Mouse (Mus musculus): ENCODE measurements around the gene Rplp2. TPM values are rescaled to one million over a fixed set of nuclear protein-coding genes. Genes with fewer than 3 reads are reported as not detected.
"Not testable (repeated sequence)": the region's sequence is repeated elsewhere in the genome, so short reads cannot be mapped to it uniquely, and the experiment has no call there.

Rplp2 gene
- 705 and 779 TPM in 2 replicates for polyA plus RNA-seq (2012; rRNA removed)

DNA sequence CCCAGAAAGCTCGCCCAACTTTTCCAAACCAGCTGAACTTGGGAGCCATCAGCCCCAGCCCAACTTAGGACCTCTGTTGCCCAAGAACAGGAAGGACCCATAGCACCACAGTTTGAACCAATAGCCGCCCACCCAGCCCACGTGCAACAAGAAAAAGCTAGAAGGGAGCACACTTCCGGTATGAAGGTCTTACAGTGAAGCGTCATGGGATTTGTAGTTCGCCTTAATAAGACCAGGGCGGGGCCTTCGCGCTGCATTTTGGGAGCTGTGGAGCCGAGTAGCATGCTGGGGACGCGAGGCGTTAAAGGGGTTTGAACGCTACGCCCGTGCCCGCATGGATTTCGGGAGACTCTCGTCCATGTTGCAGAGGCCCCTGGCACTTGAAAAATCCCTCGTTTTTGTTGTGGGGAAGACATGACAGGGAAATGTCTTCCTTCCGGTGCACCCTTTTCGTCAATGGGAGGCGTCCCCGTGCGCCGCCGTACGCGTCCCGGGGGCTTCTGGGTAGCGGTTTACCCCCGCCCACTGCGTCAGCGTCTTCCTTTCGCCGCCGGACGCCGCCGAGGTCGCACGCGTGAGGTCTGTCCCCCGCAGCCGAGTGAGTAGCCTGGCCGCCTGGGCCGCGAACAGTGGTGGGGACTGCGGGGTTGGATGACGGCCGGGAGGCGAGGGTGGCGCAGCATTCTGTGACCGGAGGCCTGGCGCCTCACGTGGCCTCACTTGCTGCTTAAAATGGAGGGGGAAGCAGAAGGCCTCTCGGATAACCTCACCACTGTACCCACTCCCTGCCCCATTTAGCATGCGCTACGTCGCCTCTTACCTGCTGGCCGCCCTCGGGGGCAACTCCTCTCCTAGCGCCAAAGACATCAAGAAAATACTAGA is at the start of gene Rplp2:
Gene Rplp2 (plus strand): TSS at position 261 of the 882 bp plus-strand sequence.
- TF ChIP-seq CTCF (IDR thresholded peaks at IDR 0.05; ENCODE audit: borderline replicate concordance, extremely low read depth, insufficient read depth, insufficient read length) (no peak), POLR2A (IDR thresholded peaks at IDR 0.05; ENCODE audit: borderline replicate concordance, extremely low read depth, insufficient read depth, insufficient read length, poor library complexity, severe bottlenecking) (peak; percentile 83)
- DNase-seq (ENCODE audit: low read depth) = peak; percentile 98

DNA sequence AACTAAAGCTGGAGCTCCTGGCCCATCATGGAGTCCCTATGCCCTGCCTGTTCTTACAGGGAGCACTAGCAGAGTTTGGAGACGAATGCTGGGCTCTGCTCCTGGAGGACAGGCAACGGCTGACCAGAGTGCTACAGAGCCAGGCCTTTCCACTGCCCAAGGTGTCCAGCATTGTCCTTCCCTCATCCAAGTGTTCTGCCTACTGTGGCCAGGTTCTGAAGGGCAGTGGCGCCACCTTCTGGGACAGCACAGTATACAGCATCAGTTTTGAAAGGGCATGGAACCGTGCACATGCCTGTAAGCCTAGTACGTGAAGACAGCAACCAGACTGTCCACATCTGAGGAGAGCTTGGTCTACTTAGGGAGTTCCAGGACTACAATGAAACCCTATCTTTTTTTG is 43.9 kb upstream of the Rplp2 start:
- TF ChIP-seq CTCF (IDR thresholded peaks at IDR 0.05; ENCODE audit: borderline replicate concordance, extremely low read depth, insufficient read depth, insufficient read length) (peak; percentile 71), POLR2A (IDR thresholded peaks at IDR 0.05; ENCODE audit: borderline replicate concordance, extremely low read depth, insufficient read depth, insufficient read length, poor library complexity, severe bottlenecking) (no peak)
- peak; percentile 65 for DNase-seq (ENCODE audit: low read depth)

DNA sequence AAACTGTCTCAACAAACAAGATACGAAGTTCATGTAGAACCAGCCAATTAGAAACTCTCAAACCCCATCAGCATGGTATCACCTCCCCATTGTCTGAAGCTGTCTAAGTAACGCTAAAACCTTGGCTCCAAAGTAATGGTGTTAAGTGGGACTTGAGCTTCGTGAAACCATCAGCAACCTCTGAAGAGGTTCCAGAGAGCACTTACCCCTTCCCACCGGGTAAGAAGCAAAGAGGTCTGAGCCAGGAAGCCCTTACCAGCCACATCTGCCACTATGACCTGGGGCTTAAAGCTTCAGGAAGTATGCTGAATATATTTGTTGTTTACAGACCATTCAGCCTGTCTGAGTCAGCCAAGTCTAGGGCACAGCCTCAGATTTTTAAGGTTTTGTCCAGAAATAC is 41.7 kb upstream of the Rplp2 start:
- DNase-seq (ENCODE audit: low read depth) = no peak
- no peak for TF ChIP-seq CTCF (IDR thresholded peaks at IDR 0.05; ENCODE audit: borderline replicate concordance, extremely low read depth, insufficient read depth, insufficient read length)
- no peak for TF ChIP-seq POLR2A (IDR thresholded peaks at IDR 0.05; ENCODE audit: borderline replicate concordance, extremely low read depth, insufficient read depth, insufficient read length, poor library complexity, severe bottlenecking)

DNA sequence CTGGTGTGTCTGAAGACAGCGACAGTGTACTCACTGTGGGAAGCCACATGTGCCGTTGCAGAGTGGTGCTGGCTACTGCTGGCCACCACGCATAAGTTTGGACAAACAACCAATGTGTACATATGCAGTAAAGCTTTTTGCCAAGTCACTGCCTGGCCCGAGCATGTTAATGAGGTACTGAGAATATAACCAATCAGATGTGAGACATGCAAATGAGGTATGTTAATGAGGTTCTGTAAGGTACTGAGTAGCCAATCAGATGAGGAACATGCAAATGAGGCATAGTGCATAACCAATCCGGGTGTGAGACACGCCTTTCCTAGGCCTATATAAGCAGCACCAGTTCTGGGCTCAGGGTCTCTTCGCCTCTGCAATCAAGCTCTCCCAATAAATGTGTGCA is 39.5 kb upstream of the Rplp2 start:
- not testable (repeated sequence) for DNase-seq (ENCODE audit: low read depth)

DNA sequence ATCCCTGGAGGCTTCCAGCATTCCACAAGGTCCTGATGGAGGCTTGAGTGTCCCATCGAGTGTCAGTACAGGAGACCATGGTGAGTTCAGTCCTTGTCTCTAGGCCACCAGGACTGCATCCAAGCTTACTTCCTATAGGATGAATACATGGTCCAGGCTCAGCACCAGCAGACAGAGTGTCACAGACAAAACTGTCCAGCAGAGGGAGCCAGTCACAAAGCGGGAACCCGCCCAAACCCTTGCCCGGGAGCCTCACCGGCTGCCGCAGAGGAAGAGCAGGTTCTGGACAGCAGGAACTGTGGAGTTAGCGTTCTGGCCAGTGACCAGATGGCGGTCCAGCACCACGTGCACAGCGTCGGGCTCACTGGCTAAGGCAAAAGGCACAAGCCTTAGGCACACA is 38.3 kb upstream of the Rplp2 start:
- peak; percentile 87 for DNase-seq (ENCODE audit: low read depth)
- TF ChIP-seq CTCF (IDR thresholded peaks at IDR 0.05; ENCODE audit: borderline replicate concordance, extremely low read depth, insufficient read depth, insufficient read length) (peak; percentile 92), POLR2A (IDR thresholded peaks at IDR 0.05; ENCODE audit: borderline replicate concordance, extremely low read depth, insufficient read depth, insufficient read length, poor library complexity, severe bottlenecking) (no peak)

DNA sequence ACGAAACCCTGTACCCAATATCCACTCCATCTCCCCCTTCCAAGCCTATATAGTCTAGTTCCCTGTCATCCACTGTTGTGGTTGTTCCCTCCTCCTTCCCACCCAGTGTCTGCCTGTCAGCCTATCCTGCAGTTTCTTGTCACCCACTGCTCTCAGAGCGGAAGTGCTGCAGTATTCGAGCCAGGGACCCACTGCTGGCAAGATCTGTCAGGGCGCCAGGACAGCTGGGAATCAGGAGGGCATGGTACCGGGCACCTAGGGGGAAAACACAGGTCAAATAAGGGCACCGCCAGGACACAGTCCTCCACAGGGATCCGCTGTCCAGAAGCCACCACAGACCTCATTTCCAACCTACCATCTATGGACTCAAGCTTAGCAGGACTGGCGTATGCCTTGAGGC is 36.5 kb upstream of the Rplp2 start:
- no peak for TF ChIP-seq POLR2A (IDR thresholded peaks at IDR 0.05; ENCODE audit: borderline replicate concordance, extremely low read depth, insufficient read depth, insufficient read length, poor library complexity, severe bottlenecking)
- TF ChIP-seq CTCF (IDR thresholded peaks at IDR 0.05; ENCODE audit: borderline replicate concordance, extremely low read depth, insufficient read depth, insufficient read length) = no peak
- no peak for DNase-seq (ENCODE audit: low read depth)

DNA sequence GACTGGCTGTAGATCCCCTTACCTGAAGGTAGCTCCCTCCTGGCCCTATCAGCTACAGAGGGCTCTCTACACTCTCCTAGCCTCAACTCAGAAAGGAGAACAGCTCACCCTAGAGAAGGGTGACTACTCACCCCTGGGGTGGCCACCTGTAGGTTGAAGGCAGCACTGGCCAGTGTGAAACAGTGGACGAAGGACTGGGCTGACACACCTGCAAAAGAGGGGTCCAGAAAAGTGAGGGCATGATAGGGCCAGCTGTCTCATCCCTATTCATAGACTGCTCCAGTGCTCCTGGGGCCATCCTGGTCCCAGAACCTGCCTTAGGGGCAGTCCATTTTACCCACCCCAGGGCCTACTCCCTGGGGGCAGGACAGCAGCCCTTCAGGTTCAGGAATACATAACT is 35.5 kb upstream of the Rplp2 start:
- TF ChIP-seq POLR2A (IDR thresholded peaks at IDR 0.05; ENCODE audit: borderline replicate concordance, extremely low read depth, insufficient read depth, insufficient read length, poor library complexity, severe bottlenecking) = no peak
- TF ChIP-seq CTCF (IDR thresholded peaks at IDR 0.05; ENCODE audit: borderline replicate concordance, extremely low read depth, insufficient read depth, insufficient read length) = no peak
- no peak for DNase-seq (ENCODE audit: low read depth)

DNA sequence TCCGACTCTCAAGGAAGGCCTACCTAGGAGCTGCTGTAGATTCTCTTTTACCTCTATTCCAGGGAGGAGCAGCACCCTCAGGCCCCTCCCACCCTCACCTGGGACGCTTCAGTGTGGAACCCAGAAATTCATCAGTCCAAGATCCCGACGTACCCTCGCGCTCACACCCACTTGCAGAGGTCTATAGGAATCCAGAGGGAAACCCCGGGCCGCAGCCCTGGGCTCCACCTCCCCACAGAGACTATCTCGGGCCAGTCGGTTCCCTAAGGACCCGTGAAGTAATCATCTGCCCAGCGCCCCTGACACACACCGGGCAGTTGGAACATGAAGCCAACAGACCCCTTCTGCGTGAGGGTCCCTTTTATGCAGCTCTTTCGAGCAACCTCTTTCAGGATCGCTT is 33.8 kb upstream of the Rplp2 start:
- DNase-seq (ENCODE audit: low read depth) = no peak
- no peak for TF ChIP-seq CTCF (IDR thresholded peaks at IDR 0.05; ENCODE audit: borderline replicate concordance, extremely low read depth, insufficient read depth, insufficient read length)
- no peak for TF ChIP-seq POLR2A (IDR thresholded peaks at IDR 0.05; ENCODE audit: borderline replicate concordance, extremely low read depth, insufficient read depth, insufficient read length, poor library complexity, severe bottlenecking)

DNA sequence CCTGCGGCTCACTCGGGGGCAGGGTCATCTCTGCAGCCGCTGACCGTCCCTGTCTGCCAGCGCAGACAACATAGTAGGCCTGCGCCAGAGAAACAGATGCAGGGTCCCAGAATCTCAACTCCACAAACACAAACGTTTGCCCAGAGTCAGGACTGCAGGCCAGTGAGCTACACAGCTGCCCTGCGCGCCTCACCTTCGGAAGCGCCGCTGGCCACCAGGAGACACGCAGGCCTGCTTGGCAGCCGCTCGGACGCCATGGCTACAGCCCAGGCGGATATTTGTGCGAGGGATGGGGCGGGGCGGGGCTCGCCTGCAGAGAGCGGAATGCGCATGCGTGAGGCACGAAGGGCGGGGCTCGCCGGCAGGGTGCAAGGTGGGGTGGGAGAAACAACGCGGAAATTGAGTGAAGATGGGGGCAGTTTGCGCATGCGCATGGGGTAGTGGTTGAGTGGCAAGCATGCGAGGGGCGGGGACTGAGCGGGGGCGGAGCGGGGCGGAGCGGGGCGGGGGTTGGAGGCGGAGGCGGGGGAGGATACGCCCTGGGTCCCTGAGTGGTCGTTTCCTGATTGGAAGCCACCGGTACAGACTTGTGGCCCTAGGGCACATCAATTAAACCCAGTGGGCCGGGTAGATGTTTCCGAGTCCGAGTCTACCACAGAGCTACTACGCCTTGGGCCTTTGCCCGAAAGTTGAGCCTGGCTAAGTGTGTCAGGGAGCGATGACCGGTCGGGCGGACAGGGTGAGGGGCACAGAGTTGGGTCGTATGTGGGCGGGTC is 33.2 kb upstream of the Rplp2 start, which contains the start of gene Gatd1:
Gene Gatd1 (minus strand): TSS at position 328 of the 776 bp plus-strand sequence.
- DNase-seq (ENCODE audit: low read depth) = peak; percentile 100
- peak; percentile 11; the same call in 1 of the 2 replicates for TF ChIP-seq CTCF (IDR thresholded peaks at IDR 0.05; ENCODE audit: borderline replicate concordance, extremely low read depth, insufficient read depth, insufficient read length)
- peak; percentile 75; the same call in 1 of the 2 replicates for TF ChIP-seq POLR2A (IDR thresholded peaks at IDR 0.05; ENCODE audit: borderline replicate concordance, extremely low read depth, insufficient read depth, insufficient read length, poor library complexity, severe bottlenecking)

DNA sequence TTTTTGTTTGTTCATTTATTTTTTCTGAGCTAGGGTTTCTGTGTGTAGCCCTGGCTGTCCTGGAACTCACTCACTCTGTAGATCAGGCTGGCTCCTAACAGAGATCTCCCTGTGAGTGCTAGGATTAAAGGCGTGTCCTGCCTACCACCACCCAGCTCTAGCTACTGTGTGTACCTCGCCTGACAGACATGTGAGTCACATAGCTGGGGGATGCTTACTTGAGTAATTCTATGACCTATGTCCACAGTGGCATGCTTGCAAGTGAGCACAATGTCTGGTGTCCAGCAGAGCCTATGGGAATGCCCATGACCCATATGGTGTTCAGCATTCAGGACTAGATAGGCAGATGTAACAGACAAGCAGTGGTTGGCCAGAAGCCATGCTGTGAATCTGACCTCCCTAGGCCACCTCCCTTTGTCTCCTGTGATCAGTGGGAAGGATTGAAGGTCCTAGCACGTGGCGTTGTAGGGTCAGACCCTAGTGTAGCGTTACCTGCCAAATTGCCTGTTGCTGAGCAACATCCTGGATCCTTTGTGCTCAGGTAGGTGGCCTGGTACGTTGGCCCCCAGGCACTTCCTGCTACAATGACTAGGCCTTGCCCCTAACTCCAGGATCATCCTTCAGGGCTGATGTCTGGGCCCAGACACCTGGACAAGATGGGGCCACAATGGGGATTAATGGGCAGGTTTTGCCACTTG is 30.9 kb upstream of the Rplp2 start:
- TF ChIP-seq POLR2A (IDR thresholded peaks at IDR 0.05; ENCODE audit: borderline replicate concordance, extremely low read depth, insufficient read depth, insufficient read length, poor library complexity, severe bottlenecking) = no peak
- TF ChIP-seq CTCF (IDR thresholded peaks at IDR 0.05; ENCODE audit: borderline replicate concordance, extremely low read depth, insufficient read depth, insufficient read length) = no peak
- DNase-seq (ENCODE audit: low read depth) = no peak
